Mouse (Mus musculus): ENCODE measurements at regions not wholly inside any gene's neighbourhood (a gene's known extent, or its start where the extent isn't known, plus 50 kb on each side); places are given as distances from the start of the nearest gene placed in this dataset.

DNA sequence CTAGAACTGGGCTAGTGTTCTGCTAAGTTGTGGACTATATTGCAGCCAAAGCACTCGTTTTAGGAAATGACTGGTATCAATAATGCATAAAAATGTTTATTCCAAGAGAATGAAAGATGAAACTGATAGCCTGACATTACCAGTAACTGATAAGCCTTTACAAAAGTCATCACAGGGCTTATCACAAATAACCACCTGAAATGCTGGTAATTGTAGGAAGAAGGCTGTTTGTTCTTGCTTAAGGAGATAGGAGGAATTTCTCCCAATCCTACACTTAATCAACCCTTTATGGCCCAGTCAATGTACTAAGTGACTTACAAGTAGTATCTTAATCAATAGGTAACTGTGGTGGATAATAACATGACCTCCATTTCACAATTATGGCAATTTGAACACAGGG is 217.1 kb upstream of the Rasa1 start:
- H3K9me3 ChIP-seq (ENCODE audit: control insufficient read depth, low read length), result no peaks in the 10 kb centered on the region
- H3K9ac ChIP-seq (ENCODE audit: low read length), result no peak overlapping the region
- no peaks in the 10 kb centered on the region for H3K36me3 ChIP-seq (ENCODE audit: control insufficient read depth, insufficient read depth, low read length)
- 68% methylated on average over 1 of the region's 1 CpGs for WGBS
- H3K4me1 ChIP-seq (replicated peaks; ENCODE audit: control insufficient read depth, insufficient read depth, low read length), result no peaks in the 10 kb centered on the region
- H3K4me3 ChIP-seq (ENCODE audit: low read depth, low read length), result no peak overlapping the region
- ATAC-seq (replicated peaks; ENCODE audit: low FRiP score, low TSS enrichment, low read depth) (no peak), DNase-seq (ENCODE audit: low spot score) (no peak)
- H3K27ac ChIP-seq (ENCODE audit: low read depth), result no peak overlapping the region
- H3K4me2 ChIP-seq (ENCODE audit: low read length), result no peak overlapping the region
- no peaks in the 10 kb centered on the region for H3K27me3 ChIP-seq (replicated peaks; ENCODE audit: control insufficient read depth, insufficient read depth, low read length)

DNA sequence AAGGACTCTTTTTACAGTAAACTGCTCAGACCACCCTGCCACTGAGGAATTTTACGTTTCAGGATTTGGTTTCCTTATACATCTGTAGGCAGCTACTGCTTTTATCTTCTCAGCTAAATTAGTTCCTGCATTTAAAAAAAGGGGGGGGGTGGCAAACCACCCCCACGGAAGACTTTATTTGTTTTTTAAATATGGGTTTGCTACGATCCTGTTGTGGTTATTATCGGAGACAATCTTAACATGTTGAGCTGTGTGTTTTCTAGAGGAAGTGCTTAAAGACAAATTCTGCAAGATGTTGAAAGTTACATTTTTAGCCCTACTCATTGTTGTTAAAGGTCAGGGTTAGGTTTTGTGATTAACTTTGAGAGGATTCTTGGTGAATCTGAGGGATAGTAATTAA is 216.1 kb upstream of the Rasa1 start:
- ATAC-seq (replicated peaks; ENCODE audit: low FRiP score, low TSS enrichment, low read depth), result no peak
- Histone ChIP-seq H3K4me2 (ENCODE audit: low read length) (no peak overlapping the region), H3K27ac (ENCODE audit: low read depth) (no peak overlapping the region), H3K9ac (ENCODE audit: low read length) (no peak overlapping the region), H3K4me1 (replicated peaks; ENCODE audit: control insufficient read depth, insufficient read depth, low read length) (no peaks in the 10 kb centered on the region), H3K9me3 (ENCODE audit: control insufficient read depth, low read length) (no peaks in the 10 kb centered on the region), H3K27me3 (replicated peaks; ENCODE audit: control insufficient read depth, insufficient read depth, low read length) (no peaks in the 10 kb centered on the region), H3K4me3 (ENCODE audit: low read depth, low read length) (no peak overlapping the region), H3K36me3 (ENCODE audit: control insufficient read depth, insufficient read depth, low read length) (no peaks in the 10 kb centered on the region)
- WGBS, result 71% methylated on average over 4 of the region's 4 CpGs
- no peak for DNase-seq (ENCODE audit: low spot score)

GRCm38 (mm10) chr13:85504001-85504400 is 215.1 kb upstream of the Rasa1 start:
- Histone ChIP-seq H3K9ac (ENCODE audit: low read length) (no peak overlapping the region), H3K4me1 (replicated peaks; ENCODE audit: control insufficient read depth, insufficient read depth, low read length) (no peaks in the 10 kb centered on the region), H3K4me3 (ENCODE audit: low read depth, low read length) (no peak overlapping the region), H3K36me3 (ENCODE audit: control insufficient read depth, insufficient read depth, low read length) (no peaks in the 10 kb centered on the region), H3K4me2 (ENCODE audit: low read length) (no peak overlapping the region), H3K9me3 (ENCODE audit: control insufficient read depth, low read length) (no peaks in the 10 kb centered on the region), H3K27ac (ENCODE audit: low read depth) (no peak overlapping the region), H3K27me3 (replicated peaks; ENCODE audit: control insufficient read depth, insufficient read depth, low read length) (no peaks in the 10 kb centered on the region)
- ATAC-seq (replicated peaks; ENCODE audit: low FRiP score, low TSS enrichment, low read depth) (no peak), DNase-seq (ENCODE audit: low spot score) (no peak)
- WGBS, result 42% methylated on average over 4 of the region's 4 CpGs

GRCm38 (mm10) chr13:85498696-85499095 is 209.8 kb upstream of the Rasa1 start:
- 84% methylated on average over 2 of the region's 2 CpGs for WGBS
- Histone ChIP-seq H3K9me3 (ENCODE audit: control insufficient read depth, low read length) (no peaks in the 10 kb centered on the region), H3K4me3 (ENCODE audit: low read depth, low read length) (no peak overlapping the region), H3K36me3 (ENCODE audit: control insufficient read depth, insufficient read depth, low read length) (no peaks in the 10 kb centered on the region), H3K4me1 (replicated peaks; ENCODE audit: control insufficient read depth, insufficient read depth, low read length) (no peaks in the 10 kb centered on the region), H3K4me2 (ENCODE audit: low read length) (no peak overlapping the region), H3K27me3 (replicated peaks; ENCODE audit: control insufficient read depth, insufficient read depth, low read length) (no peaks in the 10 kb centered on the region), H3K27ac (ENCODE audit: low read depth) (no peak overlapping the region), H3K9ac (ENCODE audit: low read length) (no peak overlapping the region)
- ATAC-seq (replicated peaks; ENCODE audit: low FRiP score, low TSS enrichment, low read depth), result no peak
- DNase-seq (ENCODE audit: low spot score), result no peak

DNA sequence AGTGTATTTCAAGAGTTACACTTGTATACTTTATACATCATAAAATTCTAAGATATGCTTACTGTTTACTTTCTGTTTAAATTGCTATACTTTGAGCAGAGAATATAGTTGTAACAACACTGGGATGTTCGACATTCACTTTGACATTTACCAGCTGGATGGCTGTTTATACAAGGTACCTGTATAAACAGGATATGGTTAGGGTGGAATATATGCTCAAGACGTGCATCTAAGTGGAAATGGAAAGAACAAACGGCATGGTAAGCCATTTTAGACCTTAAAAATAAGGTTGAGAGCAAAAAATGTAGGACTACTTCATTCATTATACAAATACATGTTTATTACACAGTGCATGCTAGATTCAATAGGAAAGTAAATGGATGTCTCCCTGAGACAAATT is 195.9 kb upstream of the Rasa1 start:
- DNase-seq (ENCODE audit: low spot score) (no peak), ATAC-seq (replicated peaks; ENCODE audit: low FRiP score, low TSS enrichment, low read depth) (no peak)
- no peaks in the 10 kb centered on the region; the same call in 1 of the 2 replicates for H3K4me1 ChIP-seq (replicated peaks; ENCODE audit: control insufficient read depth, insufficient read depth, low read length)
- H3K4me3 ChIP-seq (ENCODE audit: low read depth, low read length), result no peak overlapping the region
- no peaks in the 10 kb centered on the region for H3K36me3 ChIP-seq (ENCODE audit: control insufficient read depth, insufficient read depth, low read length)
- H3K9ac ChIP-seq (ENCODE audit: low read length), result no peak overlapping the region
- 25% methylated on average over 3 of the region's 3 CpGs for WGBS
- no peak overlapping the region for H3K27ac ChIP-seq (ENCODE audit: low read depth)
- H3K9me3 ChIP-seq (ENCODE audit: control insufficient read depth, low read length), result no peaks in the 10 kb centered on the region
- H3K27me3 ChIP-seq (replicated peaks; ENCODE audit: control insufficient read depth, insufficient read depth, low read length), result no peaks in the 10 kb centered on the region
- H3K4me2 ChIP-seq (ENCODE audit: low read length), result no peak overlapping the region

DNA sequence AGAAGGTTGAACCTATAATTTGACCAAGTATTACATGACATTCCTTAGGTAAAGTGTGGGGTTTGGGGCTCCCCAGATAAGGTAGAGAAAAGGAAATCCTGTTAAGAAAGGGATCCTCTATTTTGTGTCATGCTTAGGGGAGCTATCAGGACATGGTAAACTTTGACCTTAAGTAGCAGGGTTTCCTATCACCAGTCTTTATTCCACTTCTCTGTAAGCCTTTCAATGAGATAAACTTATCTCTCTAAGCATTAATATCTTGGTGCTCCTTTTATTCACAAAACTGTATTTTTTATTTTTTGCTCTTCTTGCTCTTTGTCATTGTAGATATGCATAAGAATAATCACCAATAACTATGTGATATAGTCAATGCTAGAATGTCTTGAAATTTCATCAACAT is 194.4 kb upstream of the Rasa1 start:
- no peaks in the 10 kb centered on the region for H3K27me3 ChIP-seq (replicated peaks; ENCODE audit: control insufficient read depth, insufficient read depth, low read length)
- no peak overlapping the region for H3K9ac ChIP-seq (ENCODE audit: low read length)
- no peak overlapping the region for H3K27ac ChIP-seq (ENCODE audit: low read depth)
- no peak overlapping the region for H3K4me3 ChIP-seq (ENCODE audit: low read depth, low read length)
- H3K9me3 ChIP-seq (ENCODE audit: control insufficient read depth, low read length), result no peaks in the 10 kb centered on the region
- ATAC-seq (replicated peaks; ENCODE audit: low FRiP score, low TSS enrichment, low read depth), result no peak
- H3K4me2 ChIP-seq (ENCODE audit: low read length), result no peak overlapping the region
- no peaks in the 10 kb centered on the region for H3K36me3 ChIP-seq (ENCODE audit: control insufficient read depth, insufficient read depth, low read length)
- no peaks in the 10 kb centered on the region; the same call in 1 of the 2 replicates for H3K4me1 ChIP-seq (replicated peaks; ENCODE audit: control insufficient read depth, insufficient read depth, low read length)
- no peak for DNase-seq (ENCODE audit: low spot score)

DNA sequence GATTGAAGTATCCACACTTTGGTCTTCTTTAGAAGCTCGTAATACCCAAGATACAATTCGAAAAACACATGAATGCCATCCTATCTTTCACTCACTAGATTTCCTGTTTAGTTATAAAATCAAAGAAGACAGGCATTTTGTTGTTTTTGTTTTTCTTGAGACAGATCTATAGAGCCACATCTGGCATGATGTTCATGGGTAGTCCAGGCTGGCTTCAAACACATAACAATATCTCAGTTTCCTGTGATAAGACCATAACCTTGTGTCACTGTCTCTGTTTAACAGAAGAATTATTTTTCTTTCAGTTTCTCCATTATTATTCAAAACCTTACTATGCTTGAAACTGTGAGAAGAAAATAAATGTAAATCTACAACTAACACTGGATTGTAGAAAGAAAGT is 190.5 kb upstream of the Rasa1 start:
- H3K9ac ChIP-seq (ENCODE audit: low read length), result no peak overlapping the region
- no peaks in the 10 kb centered on the region for H3K4me1 ChIP-seq (replicated peaks; ENCODE audit: control insufficient read depth, insufficient read depth, low read length)
- H3K9me3 ChIP-seq (ENCODE audit: control insufficient read depth, low read length), result no peaks in the 10 kb centered on the region
- WGBS, result 83% methylated on average over 2 of the region's 2 CpGs
- H3K4me2 ChIP-seq (ENCODE audit: low read length), result no peak overlapping the region
- H3K27ac ChIP-seq (ENCODE audit: low read depth), result no peak overlapping the region
- no peaks in the 10 kb centered on the region for H3K36me3 ChIP-seq (ENCODE audit: control insufficient read depth, insufficient read depth, low read length)
- no peaks in the 10 kb centered on the region for H3K27me3 ChIP-seq (replicated peaks; ENCODE audit: control insufficient read depth, insufficient read depth, low read length)
- H3K4me3 ChIP-seq (ENCODE audit: low read depth, low read length), result no peak overlapping the region
- ATAC-seq (replicated peaks; ENCODE audit: low FRiP score, low TSS enrichment, low read depth) (no peak), DNase-seq (ENCODE audit: low spot score) (no peak)

GRCm38 (mm10) chr13:85476274-85476846 is 187.4 kb upstream of the Rasa1 start:
- no peak overlapping the region for H3K27ac ChIP-seq (ENCODE audit: low read depth)
- WGBS, result 75% methylated on average over 4 of the region's 4 CpGs
- H3K27me3 ChIP-seq (replicated peaks; ENCODE audit: control insufficient read depth, insufficient read depth, low read length), result no peaks in the 10 kb centered on the region
- H3K36me3 ChIP-seq (ENCODE audit: control insufficient read depth, insufficient read depth, low read length), result no peaks in the 10 kb centered on the region
- no peak overlapping the region for H3K4me3 ChIP-seq (ENCODE audit: low read depth, low read length)
- no peak for DNase-seq (ENCODE audit: low spot score)
- no peaks in the 10 kb centered on the region for H3K9me3 ChIP-seq (ENCODE audit: control insufficient read depth, low read length)
- ATAC-seq (replicated peaks; ENCODE audit: low FRiP score, low TSS enrichment, low read depth), result no peak
- no peak overlapping the region for H3K9ac ChIP-seq (ENCODE audit: low read length)
- H3K4me2 ChIP-seq (ENCODE audit: low read length), result no peak overlapping the region
- no peaks in the 10 kb centered on the region for H3K4me1 ChIP-seq (replicated peaks; ENCODE audit: control insufficient read depth, insufficient read depth, low read length)

DNA sequence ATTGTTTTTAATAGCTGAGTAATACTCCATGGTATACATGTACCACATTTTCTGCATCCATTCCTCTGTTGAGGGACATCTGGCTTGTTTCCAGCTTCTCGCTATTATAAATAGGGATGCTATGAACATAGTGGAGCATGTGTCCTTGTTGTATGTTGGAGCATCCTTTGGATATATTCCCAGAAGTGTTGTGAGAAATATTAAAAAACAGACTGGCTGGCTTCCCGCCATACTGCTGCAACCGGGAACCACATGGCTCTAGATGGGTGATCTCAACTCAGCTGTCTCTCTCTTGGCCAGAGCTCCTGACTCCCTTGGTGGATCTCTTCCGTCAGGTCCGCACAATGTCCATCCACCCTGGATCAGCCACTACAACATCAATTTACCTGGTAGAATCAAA is 182.4 kb upstream of the Rasa1 start:
- H3K36me3 ChIP-seq (ENCODE audit: control insufficient read depth, insufficient read depth, low read length), result no peaks in the 10 kb centered on the region
- no peak overlapping the region for H3K27ac ChIP-seq (ENCODE audit: low read depth)
- no peak overlapping the region for H3K9ac ChIP-seq (ENCODE audit: low read length)
- no peaks in the 10 kb centered on the region for H3K9me3 ChIP-seq (ENCODE audit: control insufficient read depth, low read length)
- no peaks in the 10 kb centered on the region for H3K4me1 ChIP-seq (replicated peaks; ENCODE audit: control insufficient read depth, insufficient read depth, low read length)
- H3K4me3 ChIP-seq (ENCODE audit: low read depth, low read length), result no peak overlapping the region
- WGBS, result 89% methylated on average over 5 of the region's 5 CpGs
- no peaks in the 10 kb centered on the region for H3K27me3 ChIP-seq (replicated peaks; ENCODE audit: control insufficient read depth, insufficient read depth, low read length)
- ATAC-seq (replicated peaks; ENCODE audit: low FRiP score, low TSS enrichment, low read depth) (no peak), DNase-seq (ENCODE audit: low spot score) (no peak)
- H3K4me2 ChIP-seq (ENCODE audit: low read length), result no peak overlapping the region
